Mouse (Mus musculus) left cerebral cortex, postnatal 10 days (tissue): ENCODE results near the gene Gramd1c. TPM values are rescaled to one million over a fixed set of nuclear protein-coding genes. Genes with fewer than 3 reads are reported as not detected.

Experiments
- DNase-seq, 2 experiments: peaks; one replicate each; pipeline ENCODE4 v3.0.0; 2021 to 2022; ENCODE audit warnings: low spot score in 2 of 2, mixed read lengths in 1 of 2; ENCODE audit errors: extremely low spot score in 1 of 2
- intact Hi-C: fragments of 180-260 bp; cut with DNase I; formaldehyde crosslinking; loops from one replicate; pipeline ENCODE4 v1.15.1; 2025
- total RNA-seq, 2 experiments: library from RNA; stranded (reverse); gene quantifications; 2 replicates each; pipeline ENCODE4 v1.2.3; 2021

Gene Gramd1c
- 1 to 10 TPM; 2.2 to 2.9 TPM for total RNA-seq

DNA sequence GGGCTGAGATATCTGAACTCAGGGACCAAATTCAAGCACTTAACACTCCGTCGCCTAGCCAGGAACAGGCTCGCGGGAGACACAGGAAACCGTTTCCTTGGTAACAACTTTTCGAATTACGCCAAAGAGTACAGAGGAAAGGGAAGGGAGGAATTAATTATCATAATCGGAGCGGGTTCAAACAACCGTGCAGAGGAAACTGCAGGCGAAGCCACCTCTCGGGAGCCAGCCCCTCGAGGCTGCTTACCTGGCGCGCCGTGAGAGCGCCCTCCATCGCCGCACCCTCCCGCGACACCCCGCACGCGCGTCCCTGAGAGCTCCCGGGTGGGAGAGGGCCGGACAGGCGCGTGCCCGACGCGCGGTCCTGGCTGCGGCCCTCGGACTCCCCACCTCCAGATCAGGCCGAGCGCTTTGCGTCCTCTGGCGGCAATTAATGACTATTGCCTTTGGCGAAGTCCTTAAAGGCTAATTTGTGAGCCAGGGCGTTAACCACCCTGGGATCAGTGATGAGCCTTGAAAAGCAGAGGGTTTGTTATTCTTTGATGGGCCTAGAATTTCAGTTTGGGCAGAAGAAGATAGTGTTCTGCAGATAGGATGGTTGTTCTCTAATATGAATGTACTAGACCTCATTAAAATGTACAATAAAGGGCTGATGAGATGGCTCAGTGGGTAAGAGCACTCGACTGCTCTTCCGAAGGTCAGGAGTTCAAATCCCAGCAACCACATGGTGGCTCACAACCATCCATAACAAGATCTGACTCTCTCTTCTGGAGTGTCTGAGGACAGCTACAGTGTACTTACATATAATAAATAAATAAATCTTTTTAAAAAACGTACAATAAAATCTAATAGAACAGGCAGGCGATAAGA lies at the start of gene Gramd1c:
Gene Gramd1c, minus strand, starts transcription at position 321 of the 870 bp plus-strand sequence.
- DNase-seq: peak; percentile 51 to 83
- intact Hi-C loops: loop anchor here (5.0 kb wide), 1 partner anchor 171 kb away; no protein-coding TSS in a partner anchor

DNA sequence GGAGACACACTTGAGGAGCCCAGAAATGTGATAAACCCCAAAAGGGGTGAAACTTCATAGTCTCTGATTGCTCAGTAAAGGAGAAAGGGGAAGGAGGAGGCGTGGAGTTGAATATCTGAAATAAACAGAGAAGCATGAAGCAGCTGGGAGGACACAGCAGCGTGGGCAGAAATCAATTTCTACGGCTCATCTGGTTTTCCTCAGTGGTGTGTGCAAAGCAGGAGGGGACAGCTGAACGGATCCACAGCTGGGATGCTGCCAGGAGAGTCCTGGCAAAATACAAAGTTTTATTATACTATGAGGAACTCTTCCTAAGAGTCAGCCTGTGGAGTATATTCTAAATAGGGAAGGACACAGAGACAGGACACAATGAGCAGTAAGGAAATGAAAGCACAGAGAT lies 45.9 kb upstream of the Gramd1c start:
- intact Hi-C loops: no loop called here
- no peak for DNase-seq

DNA sequence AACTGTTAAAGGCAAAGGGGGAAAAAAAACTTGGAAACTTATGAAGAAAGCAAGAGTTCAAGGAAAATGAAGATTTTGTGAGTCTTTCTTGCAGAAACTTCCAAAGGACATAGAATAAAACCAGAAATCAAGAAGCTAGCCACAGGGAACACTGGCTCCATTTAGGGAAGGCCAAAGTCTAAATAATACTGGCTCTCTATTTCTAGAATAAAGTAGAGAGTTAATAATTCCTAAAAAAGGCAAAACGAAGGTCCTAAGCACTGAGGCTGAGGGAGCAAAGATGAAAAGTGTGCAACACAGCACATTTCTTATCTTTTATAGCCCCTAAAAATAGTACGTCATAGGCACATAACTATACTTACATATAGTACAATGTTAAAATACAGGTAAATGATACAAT lies 42.1 kb upstream of the Gramd1c start:
- intact Hi-C loops: no loop called here
- DNase-seq: no peak

DNA sequence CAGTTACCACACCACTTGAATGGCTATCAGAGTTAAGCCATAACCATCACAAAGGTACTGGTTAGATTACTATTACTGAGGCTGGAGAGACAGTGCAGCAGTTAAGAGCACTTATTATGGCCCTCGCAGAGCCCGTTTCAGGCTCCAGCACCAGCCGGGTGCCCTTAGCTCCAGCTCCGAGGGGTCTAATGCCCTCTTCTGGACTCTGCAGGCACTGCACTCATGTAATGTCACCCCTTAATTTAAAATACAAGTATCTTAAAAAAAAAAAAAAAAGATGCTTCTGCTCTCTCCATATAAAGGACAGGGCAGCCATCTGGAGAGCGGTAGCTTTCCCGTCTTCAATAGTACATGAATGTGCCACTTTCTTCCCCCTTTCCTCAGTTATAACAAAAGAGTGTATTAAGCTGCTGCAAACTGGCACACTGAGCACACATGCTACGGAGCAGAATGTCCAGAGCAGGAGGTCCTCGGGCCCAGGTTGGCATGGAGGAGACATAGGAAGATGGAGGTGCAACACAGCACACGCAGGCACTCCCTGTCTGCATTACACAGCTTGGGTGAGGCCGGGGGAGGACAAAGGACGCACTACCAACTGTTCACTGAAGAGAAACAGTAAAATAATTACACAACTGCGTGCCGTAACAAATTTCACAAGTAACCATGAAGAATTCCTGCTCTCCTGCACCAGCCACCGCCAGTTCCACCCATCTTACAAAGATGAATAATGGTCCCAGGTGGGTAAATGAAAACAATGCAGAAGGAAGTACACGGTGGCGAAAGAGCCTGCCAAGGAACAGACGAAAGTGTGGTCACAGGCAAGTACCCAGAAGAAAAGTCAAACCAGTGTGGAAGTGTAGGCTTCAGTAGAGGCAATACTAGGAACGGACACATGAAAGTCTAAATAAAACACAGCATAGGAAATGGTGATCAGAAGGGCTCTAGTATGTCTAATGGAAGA lies 40.9 kb upstream of the Gramd1c start:
- intact Hi-C loops: no loop called here
- DNase-seq: no peak

DNA sequence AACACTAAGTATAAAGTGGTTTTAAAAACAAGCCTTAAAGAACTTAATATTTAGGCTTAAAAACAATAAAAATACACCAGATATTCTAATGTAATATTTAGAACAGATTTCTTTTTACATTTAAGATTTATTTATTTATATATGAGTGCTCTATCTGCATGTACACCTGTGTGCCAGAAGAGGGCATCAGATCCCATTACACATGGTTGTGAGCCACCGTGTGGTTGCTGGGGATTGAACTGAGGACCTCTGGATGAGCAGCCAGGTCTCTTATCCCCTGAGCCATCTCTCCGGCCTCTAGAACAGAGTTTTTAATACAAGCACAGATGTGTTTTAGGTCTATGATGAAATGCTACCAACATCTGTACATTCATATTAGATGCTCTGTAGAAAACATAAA lies 39.8 kb upstream of the Gramd1c start:
- intact Hi-C loops: no loop called here
- DNase-seq: no peak

DNA sequence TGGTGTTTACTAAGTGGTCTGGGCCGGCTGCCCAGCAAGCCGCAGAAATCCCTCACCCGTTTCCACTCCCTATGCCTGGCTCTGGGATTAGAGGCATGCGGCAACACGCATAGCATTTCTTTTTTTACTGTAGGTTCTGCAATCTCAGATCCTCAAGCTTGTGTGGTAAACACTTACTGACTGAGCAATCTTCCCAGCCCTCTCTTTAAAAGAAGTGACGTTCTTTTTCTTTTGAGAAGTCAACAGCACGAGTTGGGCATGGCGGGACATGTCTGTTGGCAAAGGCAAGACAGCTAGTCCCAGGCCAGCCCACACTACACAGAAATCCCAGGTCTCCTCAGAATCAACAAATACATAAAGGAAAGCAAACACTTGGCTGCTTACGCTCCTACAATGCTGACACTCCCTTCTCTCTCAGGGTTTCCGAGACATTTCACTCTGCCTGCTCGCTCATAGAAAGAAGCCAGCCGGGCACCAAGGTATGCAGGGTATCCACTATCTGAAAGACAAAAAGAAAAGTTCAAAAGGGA lies 38.1 kb upstream of the Gramd1c start:
- intact Hi-C loops: no loop called here
- DNase-seq: no peak

DNA sequence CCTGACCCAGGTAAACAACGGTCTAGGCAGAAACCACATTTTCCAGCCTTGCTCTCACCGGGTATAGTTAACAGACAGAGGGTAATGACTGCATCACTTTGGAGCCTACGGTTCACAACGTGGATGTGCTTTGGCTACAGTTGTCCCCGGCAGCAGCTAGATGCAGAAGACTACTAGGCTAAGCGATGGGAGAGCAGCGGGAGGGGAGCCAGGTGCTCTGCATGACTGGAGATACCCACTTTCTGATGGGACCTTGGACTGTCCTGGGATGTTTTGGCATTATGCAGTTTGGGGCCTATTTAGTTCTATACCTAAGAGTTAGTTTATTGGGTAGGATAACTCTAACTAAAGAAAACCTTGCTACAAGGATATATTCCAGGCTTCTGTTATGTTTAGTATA lies 36.2 kb upstream of the Gramd1c start:
- intact Hi-C loops: no loop called here
- no peak for DNase-seq

DNA sequence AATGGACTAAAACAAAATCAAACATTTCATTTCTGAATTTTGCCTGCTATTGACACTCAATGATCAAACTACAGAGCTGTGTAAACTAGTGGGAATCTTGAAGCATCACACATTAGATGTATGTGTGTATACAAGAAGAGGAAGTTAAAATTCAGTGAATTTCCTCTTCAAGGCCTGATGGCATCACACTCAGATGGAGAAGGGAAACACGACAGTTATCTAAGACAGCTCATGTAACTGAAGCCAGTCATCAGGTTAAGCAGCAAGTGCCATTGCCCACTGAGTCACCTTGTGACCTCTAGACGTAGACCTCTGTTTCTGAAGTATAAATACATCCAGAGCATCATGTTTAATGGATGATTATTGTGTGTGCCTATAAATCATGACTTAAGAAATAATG lies 24.5 kb upstream of the Gramd1c start:
- intact Hi-C loops: no loop called here
- DNase-seq: no peak

DNA sequence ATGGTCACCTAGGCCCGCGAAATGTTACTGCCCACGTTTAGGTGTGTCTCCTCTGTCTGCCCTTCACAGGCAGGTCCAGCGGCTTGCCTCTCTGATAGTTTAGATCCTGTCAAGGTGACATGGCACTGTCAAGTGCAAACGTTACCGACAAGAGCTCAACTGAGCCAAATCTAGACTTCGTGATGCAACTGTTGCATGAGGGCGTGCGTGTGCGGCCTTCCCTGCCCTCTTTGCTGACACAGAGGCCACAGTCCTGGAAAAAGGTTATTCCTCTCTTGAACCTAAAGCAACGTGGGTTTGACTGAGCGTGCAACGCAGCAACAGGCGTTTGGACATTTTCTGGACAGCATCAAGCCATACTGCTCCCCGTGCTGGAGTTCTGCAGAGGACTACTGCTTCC lies 1.8 kb downstream of the Gramd1c start:
- intact Hi-C loops: loop anchor here (5.0 kb wide), 1 partner anchor 169 kb away; no protein-coding TSS in a partner anchor

DNA sequence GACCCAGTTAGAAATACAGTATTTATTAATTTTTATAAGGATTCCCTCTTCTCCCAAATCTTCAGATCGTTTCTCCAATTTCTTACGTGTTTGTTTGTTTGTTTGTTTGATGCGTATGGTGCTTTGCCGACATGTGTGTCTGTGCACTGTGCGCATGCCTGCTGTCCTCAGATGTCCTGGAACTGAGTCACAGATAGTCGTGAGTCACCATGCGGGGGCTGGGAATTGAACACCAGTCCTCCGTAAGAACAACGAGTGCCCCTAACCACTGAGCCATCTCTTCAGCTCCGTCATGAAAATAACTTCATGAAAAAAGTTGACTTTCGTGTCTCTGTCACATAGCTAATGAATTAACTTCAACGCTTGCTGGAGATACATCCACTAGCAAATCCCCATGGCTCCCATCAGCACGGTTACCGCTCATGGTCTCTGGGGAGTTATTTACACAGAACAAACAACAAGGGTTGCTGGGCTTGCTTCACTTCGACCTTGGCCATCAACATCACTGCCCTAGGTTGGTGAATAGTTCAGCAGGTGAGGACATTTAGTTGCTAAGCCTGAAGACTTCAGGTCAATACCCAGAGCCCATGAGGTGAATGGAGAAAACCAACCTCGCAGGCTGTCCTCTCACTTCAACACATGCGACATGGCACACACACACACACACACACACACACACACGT lies 2.4 kb downstream of the Gramd1c start:
- DNase-seq: no peak
- intact Hi-C loops: loop anchor here (5.0 kb wide), 1 partner anchor 168 kb away; no protein-coding TSS in a partner anchor

More for the DNA sequence above, 1.8 kb downstream of the Gramd1c start:
- no peak for DNase-seq

DNA sequence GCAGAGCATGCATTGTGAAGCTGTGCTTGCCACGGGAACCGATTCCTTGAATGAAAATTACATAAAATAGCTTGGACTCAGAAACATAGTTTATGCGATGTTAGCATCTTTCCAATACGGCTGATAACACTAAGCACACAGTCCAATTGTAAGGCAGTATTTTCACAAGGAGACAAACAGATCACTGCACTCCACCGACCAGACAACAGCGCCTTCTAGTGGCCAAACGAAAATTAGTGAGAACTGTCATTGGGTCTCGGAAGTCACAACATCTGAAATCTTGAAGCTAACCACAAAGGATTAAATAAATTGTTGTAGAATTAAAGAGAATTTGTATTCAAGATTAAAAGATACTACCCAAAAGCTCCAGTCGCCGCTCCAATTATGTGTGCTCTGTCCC lies 4.4 kb downstream of the Gramd1c start:
- peak; percentile 64 to 74 for DNase-seq
- intact Hi-C loops: no loop called here

DNA sequence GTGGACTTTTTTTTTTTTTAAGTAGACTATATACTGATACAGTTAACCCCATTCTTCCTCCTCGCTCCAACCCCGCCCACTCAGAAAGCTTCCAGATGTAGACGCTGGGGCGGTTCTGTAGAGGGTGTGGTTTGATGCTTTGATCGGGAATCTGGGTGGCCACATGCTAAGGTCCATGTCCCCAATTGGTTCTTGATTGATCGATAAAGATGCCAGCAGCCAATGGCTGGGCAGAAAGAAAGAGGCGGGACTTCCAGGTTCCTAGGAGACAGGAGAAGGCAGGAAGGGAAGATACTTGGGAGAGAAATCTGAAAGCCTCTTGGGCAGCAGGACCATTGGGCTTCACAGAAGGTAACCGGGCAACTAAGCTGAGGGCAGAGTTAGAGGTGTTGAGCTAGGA lies 7.4 kb downstream of the Gramd1c start:
- intact Hi-C loops: no loop called here
- DNase-seq: no peak

DNA sequence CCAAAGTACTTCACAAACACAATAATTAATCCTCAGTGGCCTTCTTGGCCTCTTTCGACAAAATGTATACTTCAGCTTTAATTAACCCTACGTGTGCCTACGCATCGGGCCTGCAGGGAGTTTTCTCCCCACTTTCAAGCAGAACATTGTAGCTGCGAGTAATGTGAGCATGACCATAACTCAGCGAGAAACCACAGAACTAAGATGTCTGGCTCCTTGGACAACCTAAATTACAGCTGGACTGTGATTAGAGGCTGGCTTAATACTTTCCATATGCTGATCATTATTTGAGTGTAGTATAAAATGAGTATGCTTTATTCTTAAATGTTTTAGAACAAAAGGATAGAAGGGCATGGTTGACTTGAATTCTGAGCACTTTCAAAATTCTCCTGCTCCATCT lies 9.9 kb downstream of the Gramd1c start:
- intact Hi-C loops: no loop called here
- DNase-seq: no peak

DNA sequence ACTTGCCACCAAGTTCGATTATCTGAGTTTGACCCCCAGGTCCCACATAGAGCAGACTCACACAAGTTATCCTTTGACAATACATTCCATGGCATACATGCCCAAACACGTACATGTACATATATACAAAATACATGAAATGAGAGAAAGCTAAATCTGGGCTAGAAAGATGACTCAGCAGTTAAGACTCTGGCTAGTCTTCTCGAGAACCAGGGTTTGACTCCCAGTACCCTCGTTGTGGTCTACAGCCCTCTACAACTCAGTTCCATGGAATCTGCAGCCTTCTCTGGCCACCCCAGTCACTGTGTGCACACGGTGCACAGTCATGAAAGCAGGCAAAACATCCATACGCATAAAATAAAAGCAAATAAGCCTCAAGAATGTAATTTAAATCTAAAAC lies 10.8 kb downstream of the Gramd1c start:
- DNase-seq: no peak
- intact Hi-C loops: no loop called here

DNA sequence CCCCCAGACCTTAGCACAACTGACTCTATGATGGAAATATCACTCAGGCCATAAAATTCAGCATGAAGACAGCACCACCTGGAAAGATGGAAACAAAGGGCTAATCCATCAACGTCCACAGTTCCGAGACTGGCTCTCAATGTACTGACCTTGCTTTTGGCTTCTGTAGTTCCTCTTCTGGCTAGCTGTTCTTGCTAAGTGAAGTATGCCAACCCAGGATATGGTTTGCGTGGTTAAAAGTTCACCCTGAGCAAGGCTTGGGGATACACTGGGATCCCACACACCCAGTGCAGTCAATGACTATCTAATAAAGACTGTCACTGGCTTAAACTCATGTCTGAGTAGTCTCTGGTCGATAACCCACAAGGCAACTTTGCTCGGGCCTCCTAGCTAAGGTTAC lies 13.0 kb downstream of the Gramd1c start:
- intact Hi-C loops: no loop called here
- DNase-seq: no peak

DNA sequence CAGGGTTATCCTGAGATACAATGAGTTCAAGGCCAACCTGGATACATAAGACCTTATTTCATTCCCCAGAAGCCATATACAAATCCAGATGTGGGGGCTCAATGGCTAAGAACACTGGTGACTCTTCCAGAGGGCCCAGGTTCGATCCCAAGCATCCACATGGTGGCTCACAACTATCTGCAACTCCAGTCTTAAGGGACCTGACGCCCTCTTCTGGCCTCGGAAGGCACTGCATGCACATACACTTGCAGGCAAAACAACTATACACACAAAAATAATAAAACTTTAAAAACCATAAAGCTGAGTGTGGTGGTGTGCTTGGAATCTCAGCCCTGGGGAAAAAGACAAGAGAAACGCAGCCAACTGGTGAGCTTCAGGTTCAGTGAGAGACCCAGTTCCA lies 24.0 kb downstream of the Gramd1c start:
- intact Hi-C loops: no loop called here
- DNase-seq: no peak

DNA sequence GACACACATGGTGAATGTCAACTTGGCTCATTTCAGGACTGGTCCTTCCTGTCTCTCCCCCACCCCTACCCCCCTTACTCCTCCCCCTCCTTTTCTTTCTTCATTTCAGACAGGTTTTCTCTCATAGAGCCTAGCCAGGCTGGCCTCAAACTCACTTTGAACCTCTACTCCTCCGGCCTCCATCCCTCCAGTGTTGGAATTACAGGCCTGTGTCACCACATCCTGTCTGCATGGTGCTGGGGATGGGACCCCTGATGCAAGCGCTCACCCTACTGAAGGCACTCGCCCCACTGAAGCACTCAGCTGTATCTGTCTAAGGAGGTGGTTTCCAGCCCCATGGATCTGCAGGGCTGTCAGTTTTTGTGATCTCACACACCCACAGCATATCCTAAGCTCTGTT lies 27.9 kb downstream of the Gramd1c start:
- DNase-seq: no peak

DNA sequence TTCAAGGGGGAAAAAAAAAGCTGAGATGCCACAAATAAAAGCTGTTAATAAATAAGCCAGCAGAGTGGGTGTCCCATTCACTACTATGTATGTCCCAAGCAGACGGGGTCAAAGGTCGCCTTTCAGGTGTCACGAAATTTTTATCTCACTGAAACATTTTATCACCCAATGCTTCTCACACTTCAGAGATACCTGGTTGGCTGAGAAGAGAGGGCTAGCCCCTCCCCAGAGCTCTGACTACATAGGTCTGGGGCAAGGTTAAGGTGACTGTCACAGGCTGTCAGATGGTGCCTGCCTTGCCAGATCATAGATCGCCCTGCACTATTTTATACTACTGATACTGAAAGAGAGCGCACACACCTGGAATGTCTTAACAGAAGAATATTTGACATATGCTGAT lies 29.8 kb downstream of the Gramd1c start:
- intact Hi-C loops: no loop called here
- no peak for DNase-seq

More for the DNA sequence above, 27.9 kb downstream of the Gramd1c start:
- intact Hi-C loops: no loop called here

DNA sequence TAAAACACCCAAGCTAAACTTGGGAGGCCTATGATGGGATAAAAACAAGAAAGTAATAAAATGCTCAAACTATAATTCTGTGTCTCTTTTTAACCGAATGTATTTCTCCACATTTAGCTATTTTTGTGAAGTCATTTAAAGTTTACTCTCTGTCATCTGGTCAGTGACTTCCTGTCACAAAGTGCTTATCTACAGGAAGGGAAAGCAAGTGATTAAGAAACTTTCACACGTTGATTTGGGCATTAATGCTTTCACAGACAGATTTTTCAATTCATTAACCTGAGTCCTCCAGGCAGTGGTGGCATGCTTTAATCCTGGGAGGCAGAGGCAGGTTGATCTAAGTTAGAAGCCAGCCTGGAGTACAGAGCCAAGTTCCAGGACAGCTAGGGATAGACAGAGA lies 33.9 kb downstream of the Gramd1c start:
- DNase-seq: no peak
- intact Hi-C loops: no loop called here
